Comparison of ENCODE assay signal across 11 mouse cellular contexts in the genomic region with DNA sequence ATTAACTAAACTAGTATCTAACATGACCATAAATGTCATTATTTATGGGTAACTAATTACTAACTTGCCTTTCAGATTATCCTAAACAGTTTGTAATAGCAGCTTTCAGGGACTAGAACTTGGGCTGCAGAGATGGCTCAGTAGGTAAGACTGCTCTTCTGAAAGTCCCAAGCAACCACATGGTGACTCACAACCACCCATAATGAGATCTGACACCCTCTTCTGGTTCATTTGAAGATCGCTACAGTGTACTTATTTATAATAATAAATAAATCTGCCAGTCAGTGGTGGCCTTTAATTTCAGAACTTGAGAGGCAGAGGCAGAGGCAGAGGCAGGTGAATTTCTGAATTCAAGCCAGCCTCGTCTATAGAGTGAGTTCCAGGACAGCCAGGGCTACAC. TPM values are rescaled to one million over a fixed set of nuclear protein-coding genes. Genes with fewer than 3 reads are reported as not detected.
DNase-seq lines count a peak whose midpoint lies in the region; ATAC-seq lines count a peak whose summit lies in the region.
"Had no signal": no experiment of that assay in that cellular context is flagged by ENCODE, and none has a peak within 500 bp of the region (broad histone marks: within the 10 kb centered on the region; RNA-seq: fewer than 3 reads in every experiment).

No protein-coding gene starts in this region.

- no peak overlapping the region for H3K4me3 ChIP-seq in kidney, embryonic 16.5 days (ENCODE audit: low read length)
- H3K4me3 ChIP-seq in hindbrain, embryonic 13.5 days: peak overlapping the region; percentile 0; the same call in 1 of the 2 replicates
- peak overlapping the region; percentile 71; the same call in 1 of the 2 replicates for H3K4me3 ChIP-seq in midbrain, embryonic 13.5 days (replicated peaks)

- no peak overlapping the region for H3K27ac ChIP-seq in kidney, embryonic 16.5 days (ENCODE audit: low read length)
- H3K27ac ChIP-seq in hindbrain, embryonic 13.5 days: no peak overlapping the region
- H3K27ac ChIP-seq in midbrain, embryonic 13.5 days: no peak overlapping the region

- peak overlapping the region; percentile 60 for H3K4me2 ChIP-seq in kidney, embryonic 16.5 days (replicated peaks; ENCODE audit: low read depth, low read length)
- H3K4me2 ChIP-seq in hindbrain, embryonic 13.5 days: peak overlapping the region; percentile 99
- H3K4me2 ChIP-seq in midbrain, embryonic 13.5 days (replicated peaks): peak overlapping the region; percentile 97

- WGBS in kidney, embryonic 16.5 days: 39% methylated on average over 2 of the region's 2 CpGs
- WGBS in hindbrain, embryonic 13.5 days: 56% methylated on average over 2 of the region's 2 CpGs
- 55% methylated on average over 2 of the region's 2 CpGs for WGBS in midbrain, embryonic 13.5 days

- peaks cover 8% of the 10 kb centered on the region for H3K4me1 ChIP-seq in kidney, embryonic 16.5 days (ENCODE audit: insufficient read depth, low read length)
- peaks cover 20% of the 10 kb centered on the region for H3K4me1 ChIP-seq in hindbrain, embryonic 13.5 days (replicated peaks)
- H3K4me1 ChIP-seq in midbrain, embryonic 13.5 days (replicated peaks): peaks cover 21% of the 10 kb centered on the region

- no peak for ATAC-seq in kidney, embryonic 16.5 days (ENCODE audit: low FRiP score, low TSS enrichment)
- no peak for ATAC-seq in hindbrain, embryonic 13.5 days (ENCODE audit: low FRiP score)
- ATAC-seq in midbrain, embryonic 13.5 days: no peak

- H3K27me3 ChIP-seq in kidney, embryonic 16.5 days (ENCODE audit: insufficient read depth, low read length): no peaks in the 10 kb centered on the region
- H3K27me3 ChIP-seq in hindbrain, embryonic 13.5 days: no peaks in the 10 kb centered on the region
- H3K27me3 ChIP-seq in midbrain, embryonic 13.5 days: no peaks in the 10 kb centered on the region

- peaks cover 25% of the 10 kb centered on the region for H3K36me3 ChIP-seq in kidney, embryonic 16.5 days (ENCODE audit: insufficient read depth, low read length)
- peaks cover 25% of the 10 kb centered on the region for H3K36me3 ChIP-seq in hindbrain, embryonic 13.5 days
- H3K36me3 ChIP-seq in midbrain, embryonic 13.5 days: peaks cover 30% of the 10 kb centered on the region

- no peaks in the 10 kb centered on the region for H3K9me3 ChIP-seq in kidney, embryonic 16.5 days (ENCODE audit: low read length)
- no peaks in the 10 kb centered on the region for H3K9me3 ChIP-seq in hindbrain, embryonic 13.5 days
- H3K9me3 ChIP-seq in midbrain, embryonic 13.5 days: no peaks in the 10 kb centered on the region

- H3K9ac ChIP-seq in kidney, embryonic 16.5 days (replicated peaks; ENCODE audit: low read length): no peak overlapping the region
- H3K9ac ChIP-seq in hindbrain, embryonic 13.5 days: no peak overlapping the region
- no peak overlapping the region for H3K9ac ChIP-seq in midbrain, embryonic 13.5 days (replicated peaks)

- DNase-seq in kidney, adult 9 months: no peak
- peak; percentile 57 for DNase-seq in MN1 (ENCODE audit: low spot score)
- no peak for DNase-seq in embryo, embryonic 10.5 days (ENCODE audit: low spot score)
- no peak for DNase-seq in layer of hippocampus, postnatal 36 days
- no peak for DNase-seq in urinary bladder, adult 2 months (ENCODE audit: low spot score)
- DNase-seq: cerebellum, adult 11 months; left cerebral cortex, postnatal 4 days; thymus, postnatal 4 days had no signal

RNA-seq across cellular contexts. Expression of a gene that starts 1.1 kb away (rescaled TPM):
- 357 and 361 TPM in 2 replicates for polyA plus RNA-seq in kidney, embryonic 16.5 days (2015; fragmentation: Nextera tagmentation; extraction: Ambion mirVana)
- 238 and 241 TPM in 2 replicates for polyA plus RNA-seq in hindbrain, embryonic 13.5 days (2015; fragmentation: Nextera tagmentation; extraction: Ambion mirVana)
- polyA plus RNA-seq in midbrain, embryonic 13.5 days (2015; fragmentation: Nextera tagmentation; extraction: Ambion mirVana): 251 and 254 TPM in 2 replicates
- total RNA-seq in layer of hippocampus, postnatal 36 days (2021): 100 to 1,000 TPM; 207 to 228 TPM
- 166 and 178 TPM in 2 replicates for polyA plus RNA-seq in urinary bladder, adult 2 months (2012; rRNA removed)

RNA-seq across cellular contexts. Expression of a gene that starts 17.3 kb away (rescaled TPM):
- 2.4 and 3.0 TPM in 2 replicates for polyA plus RNA-seq in kidney, embryonic 16.5 days (2015; fragmentation: Nextera tagmentation; extraction: Ambion mirVana)
- polyA plus RNA-seq in hindbrain, embryonic 13.5 days (2015; fragmentation: Nextera tagmentation; extraction: Ambion mirVana): 0.99 and 1.6 TPM in 2 replicates
- 0.48 and 0.54 TPM in 2 replicates for polyA plus RNA-seq in midbrain, embryonic 13.5 days (2015; fragmentation: Nextera tagmentation; extraction: Ambion mirVana)
- under 1 TPM; 0.22 to 0.61 TPM for total RNA-seq in layer of hippocampus, postnatal 36 days (2021)
- 0.56 and 0.81 TPM in 2 replicates for polyA plus RNA-seq in urinary bladder, adult 2 months (2012; rRNA removed)
- total RNA-seq: left cerebral cortex, postnatal 4 days had no signal

RNA-seq across cellular contexts. Expression of a gene that starts 17.5 kb away (rescaled TPM):
- 44.6 and 57.9 TPM in 2 replicates for polyA plus RNA-seq in kidney, embryonic 16.5 days (2015; fragmentation: Nextera tagmentation; extraction: Ambion mirVana)
- polyA plus RNA-seq in hindbrain, embryonic 13.5 days (2015; fragmentation: Nextera tagmentation; extraction: Ambion mirVana): 28.1 and 29.4 TPM in 2 replicates
- polyA plus RNA-seq in midbrain, embryonic 13.5 days (2015; fragmentation: Nextera tagmentation; extraction: Ambion mirVana): 25.0 and 29.4 TPM in 2 replicates
- 10 to 100 TPM; 27.2 to 32.2 TPM for total RNA-seq in layer of hippocampus, postnatal 36 days (2021)
- polyA plus RNA-seq in urinary bladder, adult 2 months (2012; rRNA removed): 63.7 and 87.4 TPM in 2 replicates

RNA-seq across cellular contexts. Expression of a gene that starts 29.4 kb away (rescaled TPM):
- polyA plus RNA-seq in kidney, embryonic 16.5 days (2015; fragmentation: Nextera tagmentation; extraction: Ambion mirVana): 3.3 and 4.2 TPM in 2 replicates
- 3.5 and 3.9 TPM in 2 replicates for polyA plus RNA-seq in hindbrain, embryonic 13.5 days (2015; fragmentation: Nextera tagmentation; extraction: Ambion mirVana)
- polyA plus RNA-seq in midbrain, embryonic 13.5 days (2015; fragmentation: Nextera tagmentation; extraction: Ambion mirVana): 1.8 and 3.0 TPM in 2 replicates
- 1 to 10 TPM; 3.9 to 4.1 TPM for total RNA-seq in layer of hippocampus, postnatal 36 days (2021)
- polyA plus RNA-seq in urinary bladder, adult 2 months (2012; rRNA removed): 17.7 and 21.0 TPM in 2 replicates
